Mouse (Mus musculus) MEL (cell line): ENCODE data around the gene Stim1. TPM values are rescaled to one million over a fixed set of nuclear protein-coding genes. Genes with fewer than 3 reads are reported as not detected.

Source experiments
- DNase-seq: peaks from one replicate; pipeline ENCODE4 v3.0.0; 2011; ENCODE audit warnings: low read depth, low spot score
- H3K27ac ChIP-seq: 2 replicates; pipeline ENCODE4 v1.5.1; 2012; ENCODE audit warnings: low read depth, mild to moderate bottlenecking, control low read depth, low read length, moderate library complexity; ENCODE audit not compliant: control insufficient read depth
- H3K27me3 ChIP-seq, 2 experiments: fragments of 150-350 bp in 1 of 2; sonication (generic) in 1 of 2; 2 replicates each; pipeline ENCODE4 v1.6.1; 2012; ENCODE audit warnings: low read length in 2 of 2, mild to moderate bottlenecking in 2 of 2, improper control_type of control experiment in 1 of 2, moderate library complexity in 1 of 2; ENCODE audit not compliant: insufficient read depth in 2 of 2, control insufficient read depth in 1 of 2
- H3K36me3 ChIP-seq, 2 experiments: 2 replicates each; pipeline ENCODE4 v1.6.1; 2012 to 2014; ENCODE audit warnings: low read length in 2 of 2, improper control_type of control experiment in 1 of 2, inconsistent platforms in 1 of 2, mild to moderate bottlenecking in 1 of 2; ENCODE audit not compliant: insufficient read depth in 2 of 2, control insufficient read depth in 1 of 2
- H3K4me1 ChIP-seq, 2 experiments: fragments of 150-350 bp in 1 of 2; sonication (generic) in 1 of 2; 2 replicates each; pipeline ENCODE4 v1.6.1; 2012; ENCODE audit warnings: low read length in 2 of 2, improper control_type of control experiment in 1 of 2, mild to moderate bottlenecking in 1 of 2; ENCODE audit not compliant: insufficient read depth in 2 of 2, control insufficient read depth in 1 of 2
- H3K4me3 ChIP-seq, 2 experiments: fragments of 150-350 bp in 1 of 2; sonication (generic) in 1 of 2; 2 replicates each; pipeline ENCODE4 v1.5.1; 2012; ENCODE audit warnings: low read depth in 2 of 2, low read length in 2 of 2, mild to moderate bottlenecking in 2 of 2, moderate library complexity in 2 of 2, control low read depth in 1 of 2, improper control_type of control experiment in 1 of 2; ENCODE audit not compliant: control insufficient read depth in 1 of 2, insufficient read depth in 1 of 2
- H3K79me2 ChIP-seq: 2 replicates; pipeline ENCODE4 v1.6.1; 2012; ENCODE audit warnings: mild to moderate bottlenecking, low read length, moderate library complexity; ENCODE audit not compliant: control insufficient read depth, poor library complexity, insufficient read depth
- H3K9ac ChIP-seq: 2 replicates; pipeline ENCODE4 v1.6.1; 2012; ENCODE audit warnings: low read depth, mild to moderate bottlenecking, control low read depth, low read length, moderate library complexity; ENCODE audit not compliant: control insufficient read depth, poor library complexity, severe bottlenecking
- H3K9me3 ChIP-seq: fragments of 150-350 bp; sonication (generic); replicated peaks from 2 replicates; pipeline ENCODE4 v1.6.1; 2012; ENCODE audit warnings: mild to moderate bottlenecking, low read length, improper control_type of control experiment, moderate library complexity; ENCODE audit not compliant: insufficient read depth
- CHD1 ChIP-seq: IDR thresholded peaks from 2 replicates; pipeline ENCODE4 v1.6.1; 2012; ENCODE audit warnings: low read depth, mild to moderate bottlenecking, inconsistent platforms, low read length, improper control_type of control experiment
- CHD2 ChIP-seq: IDR thresholded peaks from 2 replicates; pipeline ENCODE4 v1.6.1; 2011; ENCODE audit warnings: low read length, improper control_type of control experiment
- E2F4 ChIP-seq: IDR thresholded peaks from 2 replicates; pipeline ENCODE4 v1.6.1; 2011; ENCODE audit warnings: low read depth, low read length, improper control_type of control experiment, borderline replicate concordance
- ELF1 ChIP-seq: IDR thresholded peaks from 2 replicates; pipeline ENCODE4 v1.6.1; 2014; ENCODE audit warnings: low read depth, mild to moderate bottlenecking, inconsistent platforms, low read length, improper control_type of control experiment, moderate library complexity
- ETS1 ChIP-seq: IDR thresholded peaks from 2 replicates; pipeline ENCODE4 v1.6.1; 2012; ENCODE audit warnings: low read depth, mild to moderate bottlenecking, inconsistent platforms, low read length, improper control_type of control experiment, moderate library complexity
- GABPA ChIP-seq: IDR thresholded peaks from 2 replicates; pipeline ENCODE4 v1.6.1; 2012; ENCODE audit warnings: low read depth, mild to moderate bottlenecking, inconsistent platforms, low read length, improper control_type of control experiment, moderate library complexity
- HCFC1 ChIP-seq: IDR thresholded peaks from 2 replicates; pipeline ENCODE4 v1.6.1; 2012; ENCODE audit warnings: low read depth, mild to moderate bottlenecking, inconsistent platforms, low read length, improper control_type of control experiment, moderate library complexity
- MAX ChIP-seq: IDR thresholded peaks from 2 replicates; pipeline ENCODE4 v1.6.1; 2011; ENCODE audit warnings: low read length, improper control_type of control experiment
- MAZ ChIP-seq: IDR thresholded peaks from 2 replicates; pipeline ENCODE4 v1.6.1; 2012; ENCODE audit warnings: low read depth, mild to moderate bottlenecking, inconsistent platforms, low read length, improper control_type of control experiment
- POLR2A ChIP-seq, 2 experiments: IDR thresholded peaks; 2 replicates each; pipeline ENCODE4 v1.6.1; 2011 to 2012; ENCODE audit warnings: low read length in 2 of 2, mild to moderate bottlenecking in 2 of 2, control low read depth in 1 of 2, improper control_type of control experiment in 1 of 2, low read depth in 1 of 2, moderate library complexity in 1 of 2; ENCODE audit not compliant: control insufficient read depth in 1 of 2, insufficient read depth in 1 of 2, poor library complexity in 1 of 2
- POLR2AphosphoS5 ChIP-seq: IDR thresholded peaks from 2 replicates; pipeline ENCODE4 v1.6.1; 2012; ENCODE audit warnings: low read depth, borderline replicate concordance, mild to moderate bottlenecking, inconsistent platforms, low read length, moderate library complexity, mixed read lengths
- RAD21 ChIP-seq: IDR thresholded peaks from 2 replicates; pipeline ENCODE4 v1.6.1; 2011; ENCODE audit warnings: mild to moderate bottlenecking, low read depth, low read length, improper control_type of control experiment
- SIN3A ChIP-seq: IDR thresholded peaks from 2 replicates; pipeline ENCODE4 v1.6.1; 2012; ENCODE audit warnings: low read length, improper control_type of control experiment, inconsistent platforms
- UBTF ChIP-seq: IDR thresholded peaks from 2 replicates; pipeline ENCODE4 v1.6.1; 2012; ENCODE audit warnings: low read depth, mild to moderate bottlenecking, inconsistent platforms, low read length, improper control_type of control experiment, moderate library complexity, borderline replicate concordance; ENCODE audit not compliant: insufficient read depth
- ZMIZ1 ChIP-seq: IDR thresholded peaks from 2 replicates; pipeline ENCODE4 v1.6.1; 2012; ENCODE audit warnings: low read depth, mild to moderate bottlenecking, inconsistent platforms, low read length, improper control_type of control experiment, moderate library complexity
- ZNF384 ChIP-seq: IDR thresholded peaks from 2 replicates; pipeline ENCODE4 v1.6.1; 2012; ENCODE audit warnings: low read depth, mild to moderate bottlenecking, inconsistent platforms, low read length, improper control_type of control experiment
- polyA plus RNA-seq, 2 experiments: library from polyadenylated mRNA; stranded (reverse) in 1 of 2; unstranded in 1 of 2; fragments of >175 nt in 1 of 2; fragments of >200 nt in 1 of 2; gene quantifications; 2 replicates each; pipeline versions ENCODE4 v1.2.1 to v1.2.4; 2012; ENCODE audit warnings: low replicate concordance in 2 of 2, low read depth in 1 of 2; ENCODE audit not compliant: insufficient read length in 2 of 2, insufficient read depth in 1 of 2, missing spikeins in 1 of 2
- total RNA-seq: library from RNA; depleted of rRNA; stranded (reverse); fragments of 300-350 nt; gene quantifications from 2 replicates; pipeline ENCODE4 v1.2.3, GENCODE M21; 2012

Stim1 gene
- total and polyA plus RNA-seq, 3 experiments, result 26.1 to 65.0 TPM; not detected in 1

DNA sequence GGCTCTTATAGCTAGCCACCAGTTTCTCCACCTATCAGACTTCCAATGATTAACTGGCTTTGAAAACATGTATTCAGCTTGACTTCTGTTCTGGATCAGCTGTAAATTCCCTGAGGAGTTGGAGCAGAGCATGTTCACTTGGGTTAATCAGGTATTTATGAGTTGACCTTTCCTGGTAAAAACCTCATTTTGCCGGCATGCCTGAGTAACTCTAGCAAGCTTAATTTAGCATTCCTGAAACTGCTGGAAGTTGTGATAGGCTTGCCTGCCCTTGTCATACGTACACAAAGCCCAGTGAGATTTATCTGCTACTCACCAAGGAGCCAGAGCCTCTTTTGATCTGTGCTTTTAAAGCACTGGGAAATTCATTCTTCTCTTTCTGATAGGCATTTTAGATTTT is 25.6 kb downstream of the Stim1 start:
- no peaks in the 10 kb centered on the region for H3K27me3 ChIP-seq
- TF ChIP-seq CHD1 (no peak), E2F4 (no peak), GABPA (no peak), UBTF (no peak), SIN3A (no peak), MAZ (no peak), POLR2AphosphoS5 (no peak)
- H3K4me1 ChIP-seq, result no peaks in the 10 kb centered on the region; a peak in 1 of 4 replicates
- H3K9me3 ChIP-seq, result no peaks in the 10 kb centered on the region
- no peak for DNase-seq
- no peak overlapping the region for H3K27ac ChIP-seq
- peaks cover 0 to 3% of the 10 kb centered on the region in 2 experiments; a peak in 3 of 4 replicates for H3K36me3 ChIP-seq
- H3K4me3 ChIP-seq, result no peak overlapping the region
- no peak overlapping the region for H3K9ac ChIP-seq
- H3K79me2 ChIP-seq, result peaks cover 14% of the 10 kb centered on the region; the same call in 1 of the 2 replicates

GRCm38 (mm10) chr7:102300761-102301160 is 33.2 kb downstream of the Stim1 start:
- Histone ChIP-seq H3K4me1 (no peaks in the 10 kb centered on the region; a peak in 1 of 4 replicates), H3K36me3 (no peaks in the 10 kb centered on the region; a peak in 1 of 4 replicates), H3K27ac (no peak overlapping the region), H3K9me3 (no peaks in the 10 kb centered on the region), H3K9ac (no peak overlapping the region), H3K27me3 (no peaks in the 10 kb centered on the region), H3K79me2 (peaks cover 3% of the 10 kb centered on the region; the same call in 1 of the 2 replicates), H3K4me3 (no peak overlapping the region)
- TF ChIP-seq ZMIZ1 (no peak), HCFC1 (no peak), POLR2AphosphoS5 (no peak), MAX (no peak), ETS1 (no peak), RAD21 (no peak), CHD2 (no peak), POLR2A (IDR thresholded peaks at IDR 0.05; ENCODE audit: control insufficient read depth in 1 of 2, insufficient read depth in 1 of 2, low read depth in 1 of 2, low read length in 2 of 2, poor library complexity in 1 of 2) (no peak), ELF1 (no peak)
- DNase-seq, result no peak

GRCm38 (mm10) chr7:102302471-102302870 is 34.9 kb downstream of the Stim1 start:
- no peaks in the 10 kb centered on the region; a peak in 1 of 4 replicates for H3K4me1 ChIP-seq
- no peak overlapping the region for H3K9ac ChIP-seq
- peaks cover 1% of the 10 kb centered on the region; the same call in 1 of the 2 replicates for H3K79me2 ChIP-seq
- no peak for DNase-seq
- H3K27ac ChIP-seq, result no peak overlapping the region
- H3K4me3 ChIP-seq, result no peak overlapping the region
- no peaks in the 10 kb centered on the region for H3K9me3 ChIP-seq
- H3K36me3 ChIP-seq, result peaks cover 0 to 2% of the 10 kb centered on the region in 2 experiments; a peak in 2 of 4 replicates
- no peak for TF ChIP-seq ZNF384
- TF ChIP-seq E2F4, result no peak
- no peak for TF ChIP-seq HCFC1
- H3K27me3 ChIP-seq, result no peaks in the 10 kb centered on the region
